In the genomic region with DNA sequence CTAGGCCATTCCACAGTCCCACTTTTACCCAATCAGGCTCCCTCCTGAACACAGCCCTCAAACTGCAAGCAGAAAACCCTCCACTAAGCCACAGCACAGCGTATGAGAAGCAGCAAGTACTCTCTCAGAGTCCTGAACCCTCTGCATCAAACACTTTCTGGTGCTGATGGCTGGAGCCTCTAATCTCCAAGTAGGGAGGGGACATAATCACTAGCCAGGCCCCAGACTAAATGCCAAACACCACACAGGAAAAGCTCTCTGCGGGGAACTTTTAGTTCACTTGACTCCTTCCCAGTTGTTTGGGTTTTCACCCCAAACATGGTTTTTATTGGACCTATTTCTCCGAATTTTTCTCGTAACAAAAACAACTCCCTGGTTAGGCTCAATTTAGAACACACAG, we compare ENCODE assay signal across 17 mouse cellular contexts. TPM values are rescaled to one million over a fixed set of nuclear protein-coding genes. Genes with fewer than 3 reads are reported as not detected.
DNase-seq lines count a peak whose midpoint lies in the region; ATAC-seq lines count a peak whose summit lies in the region.
"Had no signal": no experiment of that assay in that cellular context is flagged by ENCODE, and none has a peak within 500 bp of the region (broad histone marks: within the 10 kb centered on the region; RNA-seq: fewer than 3 reads in every experiment).

No protein-coding gene starts in this region.

- peak overlapping the region; percentile 79 for H3K27ac ChIP-seq in heart, embryonic 13.5 days (replicated peaks)
- H3K27ac ChIP-seq: hindbrain, embryonic 15.5 days; limb, embryonic 15.5 days had no signal

- H3K9ac ChIP-seq in heart, embryonic 13.5 days = peak overlapping the region; percentile 30; the same call in 1 of the 2 replicates
- H3K9ac ChIP-seq: hindbrain, embryonic 15.5 days; limb, embryonic 15.5 days had no signal

- H3K4me2 ChIP-seq in heart, embryonic 13.5 days = peak overlapping the region; percentile 47
- H3K4me2 ChIP-seq: hindbrain, embryonic 15.5 days; limb, embryonic 15.5 days had no signal

- H3K4me3 ChIP-seq in heart, embryonic 13.5 days = no peak overlapping the region
- H3K4me3 ChIP-seq: hindbrain, embryonic 15.5 days; limb, embryonic 15.5 days had no signal

- no peaks in the 10 kb centered on the region for H3K9me3 ChIP-seq in heart, embryonic 13.5 days
- H3K9me3 ChIP-seq: hindbrain, embryonic 15.5 days; limb, embryonic 15.5 days had no signal

- no peaks in the 10 kb centered on the region for H3K27me3 ChIP-seq in heart, embryonic 13.5 days (replicated peaks)
- H3K27me3 ChIP-seq: hindbrain, embryonic 15.5 days; limb, embryonic 15.5 days had no signal

- WGBS in heart, embryonic 13.5 days = 11% methylated on average over 4 of the region's 4 CpGs

- peak; percentile 31 for DNase-seq in gastrocnemius, postnatal 25 days
- no peak for DNase-seq in gastrocnemius, adult 8-10 months (ENCODE audit: low spot score in 2 of 2)
- DNase-seq in urinary bladder, postnatal 36 days (ENCODE audit: low spot score in 2 of 2) = peak; percentile 38 to 51
- no peak for DNase-seq in urinary bladder, postnatal 10 days (ENCODE audit: low spot score)
- peak; percentile 41 for DNase-seq in skeletal muscle tissue, adult 2 months (ENCODE audit: low read depth, low spot score)
- no peak for DNase-seq in frontal cortex, postnatal 36 days (ENCODE audit: low spot score in 2 of 2)
- DNase-seq in left cerebral cortex, adult 18-20 months (ENCODE audit: low spot score in 2 of 2) = no peak
- DNase-seq: adrenal gland, postnatal 10 days; B cell, adult 2 months; kidney, adult 11 months; lung, adult 18-20 months; right cerebral cortex, postnatal 25 days; thymus, adult 18-20 months had no signal

- peaks cover 14% of the 10 kb centered on the region; the same call in 1 of the 2 replicates for H3K36me3 ChIP-seq in heart, embryonic 13.5 days
- H3K36me3 ChIP-seq: hindbrain, embryonic 15.5 days; limb, embryonic 15.5 days had no signal

- ATAC-seq in heart, embryonic 13.5 days (ENCODE audit: extremely low read depth, insufficient number of reproducible peaks, low FRiP score, low TSS enrichment) = no peak

- H3K4me1 ChIP-seq in heart, embryonic 13.5 days = peaks cover 62% of the 10 kb centered on the region

RNA-seq across cellular contexts. Expression of a gene that starts 25.0 kb away (rescaled TPM):
- 10 to 100 TPM in 1 of 2 experiments, 1 to 10 TPM in 1; 6.6 to 12.2 TPM for total RNA-seq in gastrocnemius, postnatal 25 days (2021)
- total RNA-seq in gastrocnemius, adult 8-10 months (2022) = 1 to 10 TPM; 2.8 to 5.4 (median 3.9) TPM
- 38.7 and 41.3 TPM in 2 replicates for polyA plus RNA-seq in heart, embryonic 13.5 days (2015; fragmentation: Nextera tagmentation; extraction: Ambion mirVana)
- 1 to 10 TPM; 7.4 to 9.6 TPM for total RNA-seq in left cerebral cortex, adult 18-20 months (2021)
- total RNA-seq: megakaryocyte-erythroid progenitor cell, adult 5-6 weeks had no signal

Comparison
In these comparisons a context has a peak if more than half of its experiments do, and no peak if none do; other contexts are left out.
1. DNase-seq: peak in gastrocnemius, postnatal 25 days (single experiment), urinary bladder, postnatal 36 days (2 of 2) and skeletal muscle tissue, adult 2 months (single experiment); none in gastrocnemius, adult 8-10 months (0 of 2), urinary bladder, postnatal 10 days (single experiment), frontal cortex, postnatal 36 days (0 of 2) and left cerebral cortex, adult 18-20 months (0 of 2).